Mouse (Mus musculus): ENCODE data around the gene Fut2.

- TF ChIP-seq CTCF (IDR thresholded peaks at IDR 0.05) (no peak), EP300 (IDR thresholded peaks at IDR 0.05) (no peak)
These were observed 24.7 kb downstream of the Fut2 start for GRCm38 (mm10) chr7:45641391-45642040.
